Mouse (Mus musculus) liver, adult 2 months (tissue): ENCODE measurements around the gene Inpp5d.

Experiments used
- CTCF ChIP-seq: fragments of 200-500 bp; IDR thresholded peaks from 2 replicates; pipeline ENCODE4 v1.5.1; 2011; ENCODE audit warnings: low read depth, low read length, control low read depth
- POLR2A ChIP-seq: fragments of 200-500 bp; IDR thresholded peaks from 2 replicates; pipeline ENCODE4 v1.6.1; 2011; ENCODE audit warnings: low read length, control low read depth; ENCODE audit not compliant: insufficient read depth; ENCODE audit errors: extremely low read depth

GRCm38 (mm10) chr1:87645748-87646147 is 25.6 kb downstream of the Inpp5d start:
- no peak for TF ChIP-seq POLR2A
- no peak for TF ChIP-seq CTCF
